Mouse (Mus musculus): ENCODE data around the gene Rfx7. TPM values are rescaled to one million over a fixed set of nuclear protein-coding genes. Genes with fewer than 3 reads are reported as not detected.
"Not testable (repeated sequence)": the region's sequence is repeated elsewhere in the genome, so short reads cannot be mapped to it uniquely, and the experiment has no call there.

Gene Rfx7
- polyA plus RNA-seq, 1 experiment = 7.8 TPM

DNA sequence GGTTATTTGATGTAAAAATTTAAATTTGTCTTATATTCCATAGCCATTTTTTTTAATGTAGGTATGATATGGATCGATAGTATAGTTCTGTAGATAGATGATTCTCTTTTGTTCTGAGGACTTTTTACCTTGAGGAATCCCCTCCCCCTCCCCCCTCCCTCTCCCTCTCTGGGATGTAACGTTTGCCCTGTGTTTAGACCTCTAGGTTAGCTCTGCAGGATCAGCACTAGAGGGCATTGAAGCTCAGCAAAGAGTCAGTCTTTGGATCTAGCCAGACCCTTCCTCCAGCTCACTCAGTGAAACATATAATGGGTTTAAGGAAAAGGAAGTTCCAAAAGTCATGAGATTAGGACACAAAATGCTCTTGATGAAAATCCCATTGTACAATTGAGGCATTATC, 35.1 kb downstream of the Rfx7 start:
- no peaks in the 10 kb centered on the region for H3K4me1 ChIP-seq (ENCODE audit: control insufficient read depth, insufficient read depth, insufficient read length)
- 76% methylated on average over 2 of the region's 2 CpGs for WGBS

GRCm38 (mm10) chr9:72580216-72580615, 48.2 kb downstream of the Rfx7 start:
- no peaks in the 10 kb centered on the region for H3K4me1 ChIP-seq (ENCODE audit: control insufficient read depth, insufficient read depth, insufficient read length)
- no peak for TF ChIP-seq POLR2A (IDR thresholded peaks at IDR 0.05; ENCODE audit: low read depth, low read length)
- TF ChIP-seq CTCF (IDR thresholded peaks at IDR 0.05; ENCODE audit: extremely low read depth, insufficient read depth, insufficient read length, insufficient replicate concordance) = no peak
- no peak overlapping the region for H3K4me3 ChIP-seq (ENCODE audit: extremely low read depth, insufficient read depth, insufficient read length)
- peaks cover 3% of the 10 kb centered on the region; the same call in 1 of the 2 replicates for H3K36me3 ChIP-seq (ENCODE audit: control insufficient read depth, insufficient read depth, low read length)
- no peak overlapping the region for H3K27ac ChIP-seq (ENCODE audit: insufficient read depth, low read length)
- WGBS = 37% methylated on average over 3 of the region's 3 CpGs
- no peak for DNase-seq (ENCODE audit: low read depth in 1 of 2, low spot score in 2 of 2)
- no peaks in the 10 kb centered on the region for H3K27me3 ChIP-seq (ENCODE audit: control insufficient read depth, insufficient read depth, low read length)

More for the DNA sequence above, 35.1 kb downstream of the Rfx7 start:
- H3K4me3 ChIP-seq (ENCODE audit: extremely low read depth, insufficient read depth, insufficient read length) = no peak overlapping the region
- H3K36me3 ChIP-seq (ENCODE audit: control insufficient read depth, insufficient read depth, low read length) = no peaks in the 10 kb centered on the region
- H3K27ac ChIP-seq (ENCODE audit: insufficient read depth, low read length) = no peak overlapping the region
- H3K27me3 ChIP-seq (ENCODE audit: control insufficient read depth, insufficient read depth, low read length) = no peaks in the 10 kb centered on the region
- no peak for TF ChIP-seq CTCF (IDR thresholded peaks at IDR 0.05; ENCODE audit: extremely low read depth, insufficient read depth, insufficient read length, insufficient replicate concordance)
- no peak for TF ChIP-seq POLR2A (IDR thresholded peaks at IDR 0.05; ENCODE audit: low read depth, low read length)
- DNase-seq (ENCODE audit: low read depth in 1 of 2, low spot score in 2 of 2) = no peak

- H3K27ac ChIP-seq (ENCODE audit: insufficient read depth, low read length) = no peak overlapping the region
- WGBS = 87% methylated on average over 1 of the region's 1 CpGs
- no peaks in the 10 kb centered on the region for H3K4me1 ChIP-seq (ENCODE audit: control insufficient read depth, insufficient read depth, insufficient read length)
- no peak for TF ChIP-seq CTCF (IDR thresholded peaks at IDR 0.05; ENCODE audit: extremely low read depth, insufficient read depth, insufficient read length, insufficient replicate concordance)
- no peak for TF ChIP-seq POLR2A (IDR thresholded peaks at IDR 0.05; ENCODE audit: low read depth, low read length)
- no peak for DNase-seq (ENCODE audit: low read depth in 1 of 2, low spot score in 2 of 2)
- H3K36me3 ChIP-seq (ENCODE audit: control insufficient read depth, insufficient read depth, low read length) = 0 out of 2 replicates have a peak, but pooled peaks cover 3% of the 10 kb centered on the region
- H3K27me3 ChIP-seq (ENCODE audit: control insufficient read depth, insufficient read depth, low read length) = no peaks in the 10 kb centered on the region
- H3K4me3 ChIP-seq (ENCODE audit: extremely low read depth, insufficient read depth, insufficient read length) = no peak overlapping the region
These were observed 58.8 kb downstream of the Rfx7 start for GRCm38 (mm10) chr9:72590861-72591260.

- peak in 1 of 2 experiments; percentile 3 for DNase-seq (ENCODE audit: low read depth in 1 of 2, low spot score in 2 of 2)
- TF ChIP-seq CTCF (IDR thresholded peaks at IDR 0.05; ENCODE audit: extremely low read depth, insufficient read depth, insufficient read length, insufficient replicate concordance) (no peak), POLR2A (IDR thresholded peaks at IDR 0.05; ENCODE audit: low read depth, low read length) (no peak)
- no peaks in the 10 kb centered on the region for H3K27me3 ChIP-seq (ENCODE audit: control insufficient read depth, insufficient read depth, low read length)
- no peak overlapping the region for H3K27ac ChIP-seq (ENCODE audit: insufficient read depth, low read length)
- 0 out of 2 replicates have a peak, but pooled peaks cover 3% of the 10 kb centered on the region for H3K36me3 ChIP-seq (ENCODE audit: control insufficient read depth, insufficient read depth, low read length)
- H3K4me3 ChIP-seq (ENCODE audit: extremely low read depth, insufficient read depth, insufficient read length) = no peak overlapping the region
- H3K4me1 ChIP-seq (ENCODE audit: control insufficient read depth, insufficient read depth, insufficient read length) = no peaks in the 10 kb centered on the region
These were observed 60.0 kb downstream of the Rfx7 start for GRCm38 (mm10) chr9:72592016-72592415.

GRCm38 (mm10) chr9:72594656-72595055, 62.6 kb downstream of the Rfx7 start:
- H3K27ac ChIP-seq (ENCODE audit: insufficient read depth, low read length); H3K36me3 ChIP-seq (ENCODE audit: control insufficient read depth, insufficient read depth, low read length); H3K4me3 ChIP-seq (ENCODE audit: extremely low read depth, insufficient read depth, insufficient read length); H3K27me3 ChIP-seq (ENCODE audit: control insufficient read depth, insufficient read depth, low read length); H3K4me1 ChIP-seq (ENCODE audit: control insufficient read depth, insufficient read depth, insufficient read length): not testable (repeated sequence)
- DNase-seq (ENCODE audit: low read depth in 1 of 2, low spot score in 2 of 2) = peak; percentile 8 to 23
- 90% methylated on average over 4 of the region's 4 CpGs for WGBS

GRCm38 (mm10) chr9:72600142-72600541, 68.1 kb downstream of the Rfx7 start:
- 95% methylated on average over 3 of the region's 3 CpGs for WGBS
- H3K4me3 ChIP-seq (ENCODE audit: extremely low read depth, insufficient read depth, insufficient read length) = no peak overlapping the region

DNA sequence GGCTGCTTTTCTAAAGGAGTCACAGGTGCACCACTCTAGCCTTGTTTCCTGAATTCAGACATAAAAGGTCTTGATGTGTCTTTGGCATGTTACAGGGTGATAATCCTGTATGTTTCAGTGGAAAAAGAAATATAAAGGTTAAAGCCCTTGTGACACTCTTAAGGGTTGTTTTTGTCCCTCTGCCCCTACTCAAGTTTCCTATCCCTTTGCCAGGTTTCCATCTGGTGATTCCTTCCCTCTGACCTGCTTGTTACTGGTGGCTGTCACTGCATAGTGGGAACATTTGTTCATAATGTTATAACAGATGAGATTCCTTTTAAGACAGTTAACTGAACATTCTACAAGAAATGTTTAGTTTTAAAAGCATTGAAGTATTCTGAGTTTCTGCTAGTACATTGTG, 77.7 kb downstream of the Rfx7 start:
- H3K4me3 ChIP-seq (ENCODE audit: extremely low read depth, insufficient read depth, insufficient read length) = no peak overlapping the region
- TF ChIP-seq POLR2A (IDR thresholded peaks at IDR 0.05; ENCODE audit: low read depth, low read length) (no peak), CTCF (IDR thresholded peaks at IDR 0.05; ENCODE audit: extremely low read depth, insufficient read depth, insufficient read length, insufficient replicate concordance) (no peak)
- DNase-seq (ENCODE audit: low read depth in 1 of 2, low spot score in 2 of 2) = no peak
- no peaks in the 10 kb centered on the region for H3K4me1 ChIP-seq (ENCODE audit: control insufficient read depth, insufficient read depth, insufficient read length)
- H3K36me3 ChIP-seq (ENCODE audit: control insufficient read depth, insufficient read depth, low read length) = peaks cover 12% of the 10 kb centered on the region
- no peak overlapping the region for H3K27ac ChIP-seq (ENCODE audit: insufficient read depth, low read length)
- H3K27me3 ChIP-seq (ENCODE audit: control insufficient read depth, insufficient read depth, low read length) = no peaks in the 10 kb centered on the region

More at GRCm38 (mm10) chr9:72600142-72600541, 68.1 kb downstream of the Rfx7 start:
- Histone ChIP-seq H3K36me3 (ENCODE audit: control insufficient read depth, insufficient read depth, low read length) (peaks cover 5% of the 10 kb centered on the region), H3K4me1 (ENCODE audit: control insufficient read depth, insufficient read depth, insufficient read length) (no peaks in the 10 kb centered on the region), H3K27ac (ENCODE audit: insufficient read depth, low read length) (no peak overlapping the region), H3K27me3 (ENCODE audit: control insufficient read depth, insufficient read depth, low read length) (no peaks in the 10 kb centered on the region)
- no peak for DNase-seq (ENCODE audit: low read depth in 1 of 2, low spot score in 2 of 2)
- TF ChIP-seq CTCF (IDR thresholded peaks at IDR 0.05; ENCODE audit: extremely low read depth, insufficient read depth, insufficient read length, insufficient replicate concordance) (no peak), POLR2A (IDR thresholded peaks at IDR 0.05; ENCODE audit: low read depth, low read length) (no peak)
